Mouse (Mus musculus) stomach, postnatal 0 days (tissue): Measurements from ENCODE around the gene P2ry6. TPM values are rescaled to one million over a fixed set of nuclear protein-coding genes. Genes with fewer than 3 reads are reported as not detected.

Experiments used
- ATAC-seq: fragments of 200-750 bp; cut with Nextera tagmentation; 2 replicates; pipeline ENCODE4 v1.8.0; 2017; ENCODE audit not compliant: low FRiP score, low TSS enrichment
- DNase-seq: peaks from one replicate; pipeline ENCODE4 v3.0.0-alpha.2; 2016; ENCODE audit warnings: low spot score
- H3K27ac ChIP-seq: fragments of 300-500 bp; sonication (generic); replicated peaks from 2 replicates; pipeline ENCODE4 v1.5.1; 2014; ENCODE audit warnings: mild to moderate bottlenecking, control low read depth
- H3K27me3 ChIP-seq: fragments of 300-500 bp; sonication (generic); 2 replicates; pipeline ENCODE4 v1.6.1; 2014; ENCODE audit warnings: low read length; ENCODE audit not compliant: control insufficient read depth, insufficient read depth
- H3K36me3 ChIP-seq: fragments of 300-500 bp; sonication (generic); 2 replicates; pipeline ENCODE4 v1.6.1; 2014; ENCODE audit warnings: low read length, mixed read lengths; ENCODE audit not compliant: control insufficient read depth, insufficient read depth
- H3K4me1 ChIP-seq: fragments of 300-500 bp; sonication (generic); replicated peaks from 2 replicates; pipeline ENCODE4 v1.6.1; 2014; ENCODE audit warnings: antibody characterized with exemption; ENCODE audit not compliant: control insufficient read depth, insufficient read depth
- H3K4me2 ChIP-seq: fragments of 300-500 bp; sonication (generic); replicated peaks from 2 replicates; pipeline ENCODE4 v1.6.1; 2014; ENCODE audit warnings: low read depth, mild to moderate bottlenecking, control low read depth, moderate library complexity
- H3K4me3 ChIP-seq: fragments of 300-500 bp; sonication (generic); 2 replicates; pipeline ENCODE4 v1.5.1; 2014; ENCODE audit warnings: low read depth, low read length, control low read depth
- H3K9ac ChIP-seq: fragments of 300-500 bp; sonication (generic); 2 replicates; pipeline ENCODE4 v1.6.1; 2014; ENCODE audit warnings: mild to moderate bottlenecking, low read length, control low read depth, mixed read lengths
- H3K9me3 ChIP-seq: fragments of 300-500 bp; sonication (generic); 2 replicates; pipeline ENCODE4 v1.6.1; 2016; ENCODE audit warnings: low read length; ENCODE audit not compliant: control insufficient read depth
- CTCF ChIP-seq: IDR thresholded peaks from 2 replicates; pipeline ENCODE4 v1.5.1; 2016; ENCODE audit warnings: antibody characterized with exemption, low read depth, mild to moderate bottlenecking, moderate library complexity
- EP300 ChIP-seq: optimal IDR thresholded peaks from 2 replicates; pipeline ENCODE3; 2016; ENCODE audit warnings: antibody characterized with exemption
- WGBS: fragments of 180-500 bp; shearing (Covaris S2); extraction: QIAGEN DNeasy Blood & Tissue Kit; methylation state at CpG from one replicate; pipeline ENCODE4 v1.1.7; 2014; 5-methylcytosine and 5-hydroxymethylcytosine counted together
- polyA plus RNA-seq: library from polyadenylated mRNA; unstranded; fragments of >200 nt; fragmentation: Nextera tagmentation; extraction: Ambion mirVana; gene quantifications from 2 replicates; pipeline ENCODE4 v1.2.1, GENCODE M21; 2015

The P2ry6 gene
- polyA plus RNA-seq, 1 experiment from 2014 or later, result 6.1 TPM

GRCm38 (mm10) chr7:100924674-100925445 lies 49.6 kb downstream of the P2ry6 start:
- Histone ChIP-seq H3K27ac (no peak overlapping the region; the same call in 1 of the 2 replicates), H3K4me1 (peaks cover 23% of the 10 kb centered on the region), H3K9ac (peak overlapping the region; percentile 47; the same call in 1 of the 2 replicates), H3K9me3 (no peaks in the 10 kb centered on the region), H3K27me3 (no peaks in the 10 kb centered on the region), H3K4me2 (peak overlapping the region; percentile 83), H3K4me3 (peak overlapping the region; percentile 70; the same call in 1 of the 2 replicates), H3K36me3 (peaks cover 3% of the 10 kb centered on the region; the same call in 1 of the 2 replicates)
- DNase-seq (no peak), ATAC-seq (no peak)
- WGBS, result 20% methylated on average over 10 of the region's 10 CpGs
- TF ChIP-seq CTCF (no peak), EP300 (no peak)

GRCm38 (mm10) chr7:100924200-100924599 lies 50.2 kb downstream of the P2ry6 start:
- no peaks in the 10 kb centered on the region for H3K9me3 ChIP-seq
- H3K9ac ChIP-seq, result peak overlapping the region; percentile 38; the same call in 1 of the 2 replicates
- peaks cover 26% of the 10 kb centered on the region for H3K4me1 ChIP-seq
- no peaks in the 10 kb centered on the region for H3K27me3 ChIP-seq
- H3K4me2 ChIP-seq, result peak overlapping the region; percentile 83
- no peak overlapping the region for H3K4me3 ChIP-seq
- ATAC-seq (no peak), DNase-seq (no peak)
- TF ChIP-seq EP300 (no peak), CTCF (no peak)
- 62% methylated on average over 5 of the region's 5 CpGs for WGBS
- H3K27ac ChIP-seq, result no peak overlapping the region
- H3K36me3 ChIP-seq, result peaks cover 3% of the 10 kb centered on the region; the same call in 1 of the 2 replicates

GRCm38 (mm10) chr7:100922907-100923306 lies 51.5 kb downstream of the P2ry6 start:
- H3K36me3 ChIP-seq, result 0 out of 2 replicates have a peak, but pooled peaks cover 3% of the 10 kb centered on the region
- H3K4me2 ChIP-seq, result peak overlapping the region; percentile 17; the same call in 1 of the 2 replicates
- H3K4me3 ChIP-seq, result no peak overlapping the region
- no peaks in the 10 kb centered on the region for H3K9me3 ChIP-seq
- 0 out of 2 replicates have a peak overlapping the region, but pooled peaks have one; percentile 41 for H3K9ac ChIP-seq
- DNase-seq, result no peak
- H3K4me1 ChIP-seq, result peaks cover 28% of the 10 kb centered on the region
- ATAC-seq, result no peak
- H3K27me3 ChIP-seq, result no peaks in the 10 kb centered on the region
- TF ChIP-seq EP300, result no peak
- H3K27ac ChIP-seq, result 0 out of 2 replicates have a peak overlapping the region, but pooled peaks have one; percentile 18
- WGBS, result 71% methylated on average over 4 of the region's 4 CpGs

- Histone ChIP-seq H3K27ac (0 out of 2 replicates have a peak overlapping the region, but pooled peaks have one; percentile 8), H3K9me3 (no peaks in the 10 kb centered on the region), H3K36me3 (0 out of 2 replicates have a peak, but pooled peaks cover 3% of the 10 kb centered on the region), H3K9ac (no peak overlapping the region), H3K27me3 (no peaks in the 10 kb centered on the region), H3K4me1 (peaks cover 27% of the 10 kb centered on the region), H3K4me2 (no peak overlapping the region), H3K4me3 (no peak overlapping the region)
- no peak for ATAC-seq
- DNase-seq, result no peak
- WGBS, result 84% methylated on average over 5 of the region's 5 CpGs
- TF ChIP-seq CTCF (no peak), EP300 (no peak)
Observed at GRCm38 (mm10) chr7:100921289-100921688, 53.2 kb downstream of the P2ry6 start.

GRCm38 (mm10) chr7:100919809-100920107 lies 54.7 kb downstream of the P2ry6 start:
- TF ChIP-seq EP300 (no peak), CTCF (no peak)
- no peak for DNase-seq
- Histone ChIP-seq H3K27ac (peak overlapping the region; percentile 82; the same call in 1 of the 2 replicates), H3K4me1 (peaks cover 23% of the 10 kb centered on the region), H3K4me2 (0 out of 2 replicates have a peak overlapping the region, but pooled peaks have one; percentile 29), H3K36me3 (0 out of 2 replicates have a peak, but pooled peaks cover 3% of the 10 kb centered on the region), H3K4me3 (no peak overlapping the region), H3K27me3 (no peaks in the 10 kb centered on the region), H3K9ac (0 out of 2 replicates have a peak overlapping the region, but pooled peaks have one; percentile 18), H3K9me3 (no peaks in the 10 kb centered on the region)
- ATAC-seq, result no peak
- WGBS, result 6% methylated on average over 2 of the region's 2 CpGs
